Mouse (Mus musculus): ENCODE measurements around the gene Map4k3.

DNA sequence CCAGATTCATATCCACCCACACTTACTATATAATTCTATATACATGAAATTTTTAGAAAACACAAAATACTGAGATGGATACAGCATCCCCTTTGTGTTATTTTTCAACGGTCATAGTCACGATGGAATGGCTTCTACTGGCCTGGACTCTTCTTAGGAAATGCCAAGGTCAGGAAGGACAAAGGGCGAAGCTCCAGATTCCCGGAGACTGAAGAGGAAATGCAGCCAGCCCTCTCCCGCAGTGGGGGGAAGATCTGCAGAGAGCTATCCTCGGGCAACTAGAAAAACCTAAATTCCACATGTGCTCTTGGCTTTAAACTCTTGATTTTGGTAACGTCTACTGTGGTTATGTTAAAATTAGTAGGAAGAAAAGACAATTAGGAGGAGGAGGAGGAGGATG lies 153.3 kb downstream of the Map4k3 start:
- TF ChIP-seq CTCF (IDR thresholded peaks at IDR 0.05; ENCODE audit: extremely low read depth, insufficient read depth, low read length): no peak
- no peak for TF ChIP-seq POLR2A (IDR thresholded peaks at IDR 0.05; ENCODE audit: extremely low read depth, insufficient read depth, low read length)

Measured in cortical plate, adult 2 months (tissue).